Mouse (Mus musculus) ES-Bruce4 (cell line): ENCODE measurements around the gene Zic2.

Experiments used
- CTCF ChIP-seq: IDR thresholded peaks from one replicate; pipeline ENCODE4 v1.8.1; 2011; ENCODE audit warnings: low read depth, low read length
- EP300 ChIP-seq: IDR thresholded peaks from 2 replicates; pipeline ENCODE4 v1.6.1; 2011; ENCODE audit warnings: low read depth, low read length; ENCODE audit not compliant: insufficient read depth
- POLR2A ChIP-seq: IDR thresholded peaks from one replicate; pipeline ENCODE4 v1.8.1; 2011; ENCODE audit warnings: low read length; ENCODE audit not compliant: insufficient read depth

DNA sequence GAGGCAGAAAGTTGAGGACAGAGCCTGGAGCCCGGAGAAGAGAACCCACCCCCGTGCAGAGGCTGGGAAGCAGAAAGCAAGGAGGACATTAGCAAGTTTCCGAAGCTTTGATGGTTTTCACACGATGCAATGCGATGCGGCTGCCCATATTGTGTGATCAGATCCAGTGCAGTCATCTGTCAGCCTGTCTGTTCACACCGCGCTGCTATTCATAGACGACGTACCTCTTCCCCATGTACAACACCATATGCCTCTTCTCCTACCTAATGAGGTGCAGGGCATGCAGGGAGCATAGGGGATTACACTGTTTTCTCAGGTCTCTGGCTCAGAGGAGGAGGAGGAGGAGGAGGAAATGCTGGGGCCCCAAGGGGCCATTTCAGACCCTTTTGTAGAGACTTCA is 38.4 kb upstream of the Zic2 start:
- TF ChIP-seq EP300 (no peak), POLR2A (no peak), CTCF (no peak)
